Mouse (Mus musculus): ENCODE results near the gene Glipr1l1. TPM values are rescaled to one million over a fixed set of nuclear protein-coding genes. Genes with fewer than 3 reads are reported as not detected.
"Not testable (repeated sequence)": the region's sequence is repeated elsewhere in the genome, so short reads cannot be mapped to it uniquely, and the experiment has no call there.

The Glipr1l1 gene
- not detected in 2 replicates for polyA plus RNA-seq (2015; fragmentation: Nextera tagmentation; extraction: Ambion mirVana)

GRCm38 (mm10) chr10:112059702-112060582 is at the start of gene Glipr1l1:
Gene Glipr1l1 (plus strand): TSS chr10:112060189.
- peak; percentile 70 for ATAC-seq
- H3K27ac ChIP-seq (ENCODE audit: low read length), result no peak within 1 kb of the TSS
- H3K4me1 ChIP-seq (ENCODE audit: control insufficient read depth, insufficient read depth, low read length), result no peaks in the 10 kb centered on the region
- H3K9ac ChIP-seq (ENCODE audit: low read depth, low read length), result no peak within 1 kb of the TSS
- WGBS, result 50% methylated on average over 14 of the region's 14 CpGs
- no peaks in the 10 kb centered on the region for H3K36me3 ChIP-seq (ENCODE audit: control insufficient read depth, insufficient read depth, low read length)
- no peak within 1 kb of the TSS for H3K4me3 ChIP-seq (ENCODE audit: low read length)
- H3K4me2 ChIP-seq (ENCODE audit: low read depth, low read length), result no peak within 1 kb of the TSS
- no peaks in the 10 kb centered on the region for H3K9me3 ChIP-seq (ENCODE audit: control insufficient read depth, low read length)
- H3K27me3 ChIP-seq (replicated peaks; ENCODE audit: control insufficient read depth, insufficient read depth, low read length), result no peaks in the 10 kb centered on the region

- H3K9me3 ChIP-seq (ENCODE audit: control insufficient read depth, low read length), result no peaks in the 10 kb centered on the region
- 76% methylated on average over 2 of the region's 2 CpGs for WGBS
Measured at GRCm38 (mm10) chr10:112023585-112023984, 36.4 kb upstream of the Glipr1l1 start.

GRCm38 (mm10) chr10:112028689-112029088 is 31.3 kb upstream of the Glipr1l1 start:
- not testable (repeated sequence) for H3K27me3 ChIP-seq (replicated peaks; ENCODE audit: control insufficient read depth, insufficient read depth, low read length); H3K4me1 ChIP-seq (ENCODE audit: control insufficient read depth, insufficient read depth, low read length); H3K36me3 ChIP-seq (ENCODE audit: control insufficient read depth, insufficient read depth, low read length); ATAC-seq; H3K9ac ChIP-seq (ENCODE audit: low read depth, low read length); H3K27ac ChIP-seq (ENCODE audit: low read length); H3K4me2 ChIP-seq (ENCODE audit: low read depth, low read length); H3K4me3 ChIP-seq (ENCODE audit: low read length); H3K9me3 ChIP-seq (ENCODE audit: control insufficient read depth, low read length)
- WGBS, result 79% methylated on average over 3 of the region's 3 CpGs

More at GRCm38 (mm10) chr10:112023585-112023984, 36.4 kb upstream of the Glipr1l1 start:
- no peak for ATAC-seq
- no peak overlapping the region for H3K4me2 ChIP-seq (ENCODE audit: low read depth, low read length)
- no peaks in the 10 kb centered on the region for H3K27me3 ChIP-seq (replicated peaks; ENCODE audit: control insufficient read depth, insufficient read depth, low read length)
- no peak overlapping the region for H3K27ac ChIP-seq (ENCODE audit: low read length)
- no peaks in the 10 kb centered on the region for H3K36me3 ChIP-seq (ENCODE audit: control insufficient read depth, insufficient read depth, low read length)
- H3K4me1 ChIP-seq (ENCODE audit: control insufficient read depth, insufficient read depth, low read length), result no peaks in the 10 kb centered on the region
- H3K9ac ChIP-seq (ENCODE audit: low read depth, low read length), result no peak overlapping the region
- no peak overlapping the region for H3K4me3 ChIP-seq (ENCODE audit: low read length)

GRCm38 (mm10) chr10:112043523-112043922 is 16.5 kb upstream of the Glipr1l1 start:
- not testable (repeated sequence) for H3K4me2 ChIP-seq (ENCODE audit: low read depth, low read length); H3K9me3 ChIP-seq (ENCODE audit: control insufficient read depth, low read length); H3K27ac ChIP-seq (ENCODE audit: low read length); H3K27me3 ChIP-seq (replicated peaks; ENCODE audit: control insufficient read depth, insufficient read depth, low read length); H3K4me3 ChIP-seq (ENCODE audit: low read length); ATAC-seq; H3K9ac ChIP-seq (ENCODE audit: low read depth, low read length); H3K4me1 ChIP-seq (ENCODE audit: control insufficient read depth, insufficient read depth, low read length); H3K36me3 ChIP-seq (ENCODE audit: control insufficient read depth, insufficient read depth, low read length)
- 74% methylated on average over 9 of the region's 9 CpGs for WGBS

- not testable (repeated sequence) for H3K9me3 ChIP-seq (ENCODE audit: control insufficient read depth, low read length); H3K27me3 ChIP-seq (replicated peaks; ENCODE audit: control insufficient read depth, insufficient read depth, low read length); H3K27ac ChIP-seq (ENCODE audit: low read length); H3K4me2 ChIP-seq (ENCODE audit: low read depth, low read length); H3K9ac ChIP-seq (ENCODE audit: low read depth, low read length); ATAC-seq; H3K36me3 ChIP-seq (ENCODE audit: control insufficient read depth, insufficient read depth, low read length); H3K4me1 ChIP-seq (ENCODE audit: control insufficient read depth, insufficient read depth, low read length); H3K4me3 ChIP-seq (ENCODE audit: low read length)
- WGBS, result 26% methylated on average over 14 of the region's 14 CpGs
Measured at GRCm38 (mm10) chr10:112044283-112044682, 15.7 kb upstream of the Glipr1l1 start.

GRCm38 (mm10) chr10:112051220-112051619 is 8.8 kb upstream of the Glipr1l1 start:
- Histone ChIP-seq H3K4me3 (ENCODE audit: low read length) (no peak overlapping the region), H3K9ac (ENCODE audit: low read depth, low read length) (no peak overlapping the region), H3K36me3 (ENCODE audit: control insufficient read depth, insufficient read depth, low read length) (no peaks in the 10 kb centered on the region), H3K9me3 (ENCODE audit: control insufficient read depth, low read length) (no peaks in the 10 kb centered on the region), H3K4me1 (ENCODE audit: control insufficient read depth, insufficient read depth, low read length) (no peaks in the 10 kb centered on the region), H3K27me3 (replicated peaks; ENCODE audit: control insufficient read depth, insufficient read depth, low read length) (no peaks in the 10 kb centered on the region), H3K27ac (ENCODE audit: low read length) (no peak overlapping the region), H3K4me2 (ENCODE audit: low read depth, low read length) (no peak overlapping the region)
- peak; percentile 69; the same call in 1 of the 2 replicates for ATAC-seq

- not testable (repeated sequence) for H3K4me2 ChIP-seq (ENCODE audit: low read depth, low read length); H3K9me3 ChIP-seq (ENCODE audit: control insufficient read depth, low read length); H3K27me3 ChIP-seq (replicated peaks; ENCODE audit: control insufficient read depth, insufficient read depth, low read length); H3K4me3 ChIP-seq (ENCODE audit: low read length); ATAC-seq; H3K4me1 ChIP-seq (ENCODE audit: control insufficient read depth, insufficient read depth, low read length); H3K36me3 ChIP-seq (ENCODE audit: control insufficient read depth, insufficient read depth, low read length); H3K9ac ChIP-seq (ENCODE audit: low read depth, low read length); H3K27ac ChIP-seq (ENCODE audit: low read length)
- 75% methylated on average over 2 of the region's 2 CpGs for WGBS
Measured at GRCm38 (mm10) chr10:112051956-112052355, 8.0 kb upstream of the Glipr1l1 start.

- not testable (repeated sequence) for H3K36me3 ChIP-seq (ENCODE audit: control insufficient read depth, insufficient read depth, low read length); H3K27me3 ChIP-seq (replicated peaks; ENCODE audit: control insufficient read depth, insufficient read depth, low read length); H3K9ac ChIP-seq (ENCODE audit: low read depth, low read length); ATAC-seq; H3K27ac ChIP-seq (ENCODE audit: low read length); H3K4me2 ChIP-seq (ENCODE audit: low read depth, low read length); H3K9me3 ChIP-seq (ENCODE audit: control insufficient read depth, low read length); H3K4me3 ChIP-seq (ENCODE audit: low read length); H3K4me1 ChIP-seq (ENCODE audit: control insufficient read depth, insufficient read depth, low read length)
- WGBS, result 75% methylated on average over 6 of the region's 6 CpGs
Measured at GRCm38 (mm10) chr10:112060583-112060934, 570 bp downstream of the Glipr1l1 start.

GRCm38 (mm10) chr10:112080044-112080443 is 20.1 kb downstream of the Glipr1l1 start:
- H3K36me3 ChIP-seq (ENCODE audit: control insufficient read depth, insufficient read depth, low read length), result no peaks in the 10 kb centered on the region
- no peak for ATAC-seq
- WGBS, result 52% methylated on average over 2 of the region's 2 CpGs
- no peak overlapping the region for H3K4me2 ChIP-seq (ENCODE audit: low read depth, low read length)
- H3K9ac ChIP-seq (ENCODE audit: low read depth, low read length), result no peak overlapping the region
- no peaks in the 10 kb centered on the region for H3K9me3 ChIP-seq (ENCODE audit: control insufficient read depth, low read length)
- H3K4me1 ChIP-seq (ENCODE audit: control insufficient read depth, insufficient read depth, low read length), result no peaks in the 10 kb centered on the region
- no peak overlapping the region for H3K27ac ChIP-seq (ENCODE audit: low read length)
- H3K27me3 ChIP-seq (replicated peaks; ENCODE audit: control insufficient read depth, insufficient read depth, low read length), result no peaks in the 10 kb centered on the region
- no peak overlapping the region for H3K4me3 ChIP-seq (ENCODE audit: low read length)

- 95% methylated on average over 14 of the region's 14 CpGs for WGBS
- H3K4me2 ChIP-seq (ENCODE audit: low read depth, low read length), result no peak within 1 kb of the TSS
- H3K27ac ChIP-seq (ENCODE audit: low read length), result no peak within 1 kb of the TSS
- H3K36me3 ChIP-seq (ENCODE audit: control insufficient read depth, insufficient read depth, low read length), result no peaks in the 10 kb centered on the region
- no peaks in the 10 kb centered on the region for H3K27me3 ChIP-seq (replicated peaks; ENCODE audit: control insufficient read depth, insufficient read depth, low read length)
- no peaks in the 10 kb centered on the region for H3K4me1 ChIP-seq (ENCODE audit: control insufficient read depth, insufficient read depth, low read length)
- no peak within 1 kb of the TSS for H3K9ac ChIP-seq (ENCODE audit: low read depth, low read length)
- no peaks in the 10 kb centered on the region for H3K9me3 ChIP-seq (ENCODE audit: control insufficient read depth, low read length)
- ATAC-seq, result no peak
- H3K4me3 ChIP-seq (ENCODE audit: low read length), result no peak within 1 kb of the TSS
Measured at GRCm38 (mm10) chr10:112083157-112083556, 23.2 kb downstream of the Glipr1l1 start, which contains the start of gene Glipr1l2. Gene Glipr1l2 (plus strand): TSS chr10:112083354.

Measured in intestine, embryonic 16.5 days (tissue).